Mouse (Mus musculus) induced T-regulatory cell, adult 2 months (primary cell): ENCODE data around the gene Rtn4rl2.

Experiments used
- DNase-seq: peaks from one replicate; pipeline ENCODE4 v3.0.0-alpha.2; 2012; ENCODE audit warnings: low read depth

Gene Rtn4rl2

DNA sequence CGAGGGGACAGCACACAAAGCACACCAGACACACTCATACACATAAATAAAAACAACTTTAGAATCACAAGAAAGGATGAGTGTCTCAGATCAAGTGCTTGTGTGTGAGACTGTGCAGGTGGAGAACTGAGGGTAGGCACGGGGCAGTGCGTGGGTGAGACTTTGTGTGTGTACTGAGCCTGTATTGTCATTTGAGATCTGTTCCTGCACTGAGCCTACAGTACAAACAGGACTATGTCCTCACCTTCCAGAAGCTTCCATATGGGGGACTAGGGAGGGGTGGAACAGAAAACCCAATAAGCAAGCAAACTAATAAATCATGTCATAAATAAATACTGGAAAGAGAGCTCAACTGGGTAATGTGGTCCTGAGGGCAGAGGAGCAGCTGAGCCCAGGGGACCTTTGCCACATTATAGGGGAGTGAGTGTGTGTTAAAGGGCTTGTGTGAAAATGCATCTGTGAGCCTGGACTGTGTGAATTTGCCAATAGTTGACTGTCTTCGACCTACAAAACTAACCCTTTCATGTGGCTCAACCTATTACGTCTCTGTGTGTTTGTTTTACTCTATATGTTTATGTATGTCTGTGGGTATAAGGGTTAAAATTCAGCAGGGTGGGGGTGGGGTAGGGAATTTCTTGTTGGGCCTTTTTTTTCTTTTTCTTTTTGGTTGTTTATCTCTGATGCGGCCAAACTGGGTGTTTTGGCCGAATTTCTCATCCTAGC is 35.9 kb downstream of the Rtn4rl2 start:
- no peak for DNase-seq

DNA sequence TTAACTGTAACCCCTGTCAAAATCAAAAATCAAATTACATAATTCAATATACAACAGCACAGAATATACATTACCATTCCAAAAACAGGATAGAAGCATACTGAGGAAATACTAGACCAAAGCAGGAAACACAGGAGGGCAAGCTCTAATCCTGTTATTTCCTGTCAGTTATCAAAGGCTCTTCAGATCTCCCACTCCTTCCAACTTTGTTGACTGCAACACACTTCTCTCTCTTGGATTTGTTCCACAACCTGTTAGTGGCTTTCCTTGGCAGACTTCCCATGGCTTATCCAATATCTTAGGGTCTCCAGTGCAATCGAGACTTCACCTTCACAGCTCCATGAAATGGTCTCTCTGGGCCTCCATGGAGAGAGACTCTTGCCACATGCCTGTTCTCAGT is 41.3 kb downstream of the Rtn4rl2 start:
- DNase-seq, result no peak

DNA sequence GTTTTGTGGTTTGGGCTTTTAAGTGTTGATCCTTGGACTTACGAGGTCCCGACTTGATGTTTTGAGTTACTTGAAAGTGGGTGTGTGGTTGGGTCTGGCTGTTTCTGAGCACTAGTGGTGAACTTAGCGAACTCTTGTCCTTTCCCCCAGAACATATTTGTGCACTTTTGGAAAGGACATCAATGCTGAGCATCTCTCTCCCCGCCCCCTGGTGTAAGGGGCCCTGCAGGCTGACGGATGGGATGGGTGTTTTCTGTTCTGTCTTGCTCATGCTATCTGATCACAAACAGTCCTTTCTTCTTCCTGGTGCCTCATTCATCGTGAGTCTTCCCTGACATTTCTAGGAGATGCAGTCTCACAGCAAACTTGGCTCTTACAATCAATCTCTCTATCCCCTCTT is 42.9 kb downstream of the Rtn4rl2 start:
- no peak for DNase-seq

DNA sequence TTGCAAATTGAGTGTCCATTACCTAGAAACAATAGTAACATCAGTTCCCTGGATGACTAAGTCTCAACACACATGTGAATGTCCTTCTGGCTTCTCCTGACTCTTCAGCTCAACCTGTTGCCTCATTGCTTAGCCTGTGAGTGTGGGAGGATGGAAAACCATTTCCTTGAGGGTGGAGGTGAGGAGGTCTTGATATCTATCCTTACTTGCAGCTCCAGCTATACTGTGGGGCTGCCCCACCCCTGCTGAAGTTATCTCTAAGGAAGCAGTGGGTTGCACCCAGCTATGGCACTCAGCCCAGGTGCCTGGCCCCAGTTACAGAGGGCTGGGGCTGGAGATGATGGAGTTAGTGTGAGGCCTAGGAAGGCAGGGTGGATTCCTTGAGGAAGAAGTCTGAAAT is 44.6 kb downstream of the Rtn4rl2 start:
- no peak for DNase-seq

DNA sequence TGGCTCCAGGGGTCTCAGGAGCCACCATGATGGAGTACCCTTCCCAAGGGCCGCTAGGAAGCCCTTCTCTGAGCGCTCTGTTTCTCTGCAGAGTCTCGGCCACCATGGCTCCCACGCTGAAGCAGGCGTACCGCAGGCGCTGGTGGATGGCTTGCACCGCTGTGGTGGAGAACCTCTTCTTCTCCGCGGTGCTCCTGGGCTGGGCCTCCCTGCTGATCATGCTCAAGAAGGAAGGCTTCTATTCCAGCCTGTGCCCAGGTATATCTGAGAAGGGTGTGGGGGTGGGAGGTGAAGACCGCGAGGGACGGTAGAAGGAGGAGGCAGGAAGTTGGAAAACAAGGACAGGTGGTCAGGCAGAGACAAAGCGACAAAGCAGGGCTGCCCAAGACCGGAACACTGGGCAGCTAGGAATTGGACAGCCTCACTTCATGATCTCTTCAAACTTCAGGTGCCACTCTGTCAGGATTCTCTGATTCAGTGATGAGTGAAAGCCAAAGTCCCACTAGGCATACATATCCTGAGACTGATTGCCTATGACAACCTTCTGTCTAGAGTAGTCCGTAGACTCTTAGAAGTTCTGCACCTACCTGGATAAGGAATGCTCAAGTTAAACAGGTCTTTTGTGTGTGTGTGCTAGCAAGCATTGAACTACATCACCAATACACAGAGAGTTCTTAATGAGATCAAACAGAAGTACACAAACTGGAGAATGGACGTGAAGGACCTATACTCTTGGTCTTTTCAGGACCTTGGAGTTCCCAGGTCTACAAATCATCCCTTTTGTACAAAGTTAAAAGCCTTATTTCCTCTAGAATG is 45.6 kb downstream of the Rtn4rl2 start:
- DNase-seq, result peak; percentile 18

DNA sequence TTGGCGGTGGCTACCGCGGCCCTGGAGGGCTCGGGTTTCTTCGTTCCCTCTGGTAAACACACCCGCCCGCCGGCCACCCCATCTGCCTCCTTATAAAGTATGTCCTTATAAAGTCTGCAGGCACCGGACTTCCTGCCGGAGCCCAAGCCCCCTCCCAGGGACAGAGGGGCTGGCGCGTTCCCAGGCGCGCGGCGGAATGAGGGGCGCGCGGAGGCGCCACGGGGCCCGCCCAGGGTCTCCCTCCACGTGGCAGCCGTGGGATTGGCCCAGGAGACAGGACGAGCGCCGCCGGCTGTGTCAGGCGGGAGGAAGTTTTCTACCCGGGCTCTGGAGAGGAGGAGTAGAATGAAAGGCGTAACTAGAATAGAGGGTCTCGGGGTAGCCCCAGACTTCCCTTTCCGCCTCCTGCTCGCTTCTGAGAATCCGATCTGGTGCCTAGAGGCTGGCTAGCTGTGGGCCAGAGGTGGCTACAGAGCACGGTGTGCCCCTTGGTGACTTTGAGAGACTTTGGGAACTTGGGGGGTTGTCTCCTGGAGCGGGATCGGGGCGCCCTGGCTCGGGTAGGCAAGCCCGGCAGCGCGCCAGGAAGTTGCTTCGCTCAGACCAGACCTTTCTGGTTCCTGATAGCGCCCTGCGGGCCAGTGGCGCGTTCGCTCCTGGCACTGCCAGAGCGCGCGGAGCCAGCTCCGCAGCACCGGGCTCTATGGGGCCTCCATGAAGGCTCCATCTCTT is 46.3 kb downstream of the Rtn4rl2 start:
- DNase-seq, result peak; percentile 53

DNA sequence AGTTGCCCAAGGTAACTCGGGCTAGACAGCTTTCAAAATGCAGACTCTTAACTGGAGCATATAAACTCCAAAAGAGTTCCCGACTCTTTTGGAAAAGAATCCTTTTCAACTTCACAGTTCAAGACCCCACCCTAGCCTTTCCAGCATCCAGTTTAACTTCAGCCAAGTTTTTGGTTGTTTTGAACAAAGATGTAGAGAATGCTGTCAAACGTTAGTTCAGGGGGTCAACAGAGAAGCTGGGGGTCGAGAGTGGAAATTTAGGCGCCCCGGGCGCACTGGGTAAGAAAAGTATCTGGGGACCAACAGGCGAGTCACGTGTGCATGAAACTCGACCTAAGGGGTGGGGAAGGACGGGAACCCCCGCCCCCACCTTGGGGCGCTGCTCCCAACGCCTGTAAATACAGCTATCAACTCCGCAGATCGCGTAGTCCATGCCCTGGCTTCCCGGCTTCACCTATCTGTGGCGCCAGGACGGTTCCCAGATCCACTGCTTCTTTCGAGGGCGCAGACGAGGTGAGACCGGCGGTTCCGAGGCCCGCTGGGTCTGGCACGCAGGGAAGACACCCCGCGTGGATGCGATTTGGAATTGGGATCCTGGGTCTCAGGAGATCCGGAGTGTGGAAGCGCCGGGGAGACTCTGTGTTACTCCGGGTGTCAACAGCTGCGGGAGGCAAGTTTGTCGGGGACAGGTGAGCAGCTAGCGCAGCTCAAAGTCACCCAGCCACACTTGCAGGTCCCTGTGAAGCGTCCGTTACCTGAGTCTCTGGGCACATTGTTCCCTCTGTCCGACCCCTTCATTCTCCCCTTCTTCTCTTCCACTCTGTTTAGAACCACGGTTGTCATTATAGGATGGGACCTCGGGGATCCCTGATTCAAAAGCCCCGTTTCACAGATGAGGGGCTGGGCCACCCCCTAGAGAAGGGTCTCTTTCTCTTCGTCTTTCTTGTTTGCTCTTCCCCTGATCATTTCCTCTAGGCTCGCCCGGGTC is 47.2 kb downstream of the Rtn4rl2 start:
- DNase-seq, result peak; percentile 24

DNA sequence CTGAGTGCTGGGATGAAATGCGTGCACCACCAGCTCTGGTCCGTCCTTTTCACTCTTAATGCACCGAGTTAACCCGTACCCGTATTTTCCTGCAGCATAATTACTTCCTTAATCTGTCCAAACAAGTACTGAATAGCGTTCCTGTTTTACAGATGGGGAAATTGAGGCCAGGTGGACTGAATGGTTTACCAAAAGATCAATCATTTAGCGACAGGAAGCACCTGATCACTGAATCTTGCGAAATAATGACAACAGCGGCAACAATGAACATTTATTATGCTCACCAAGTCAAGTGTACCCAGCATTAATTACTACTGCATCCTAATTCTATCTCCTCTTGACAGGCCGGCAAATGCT is 47.9 kb downstream of the Rtn4rl2 start, which contains the start of gene Slc43a1:
Gene Slc43a1 (plus strand): TSS at position 258 of the 357 bp plus-strand sequence.
- DNase-seq, result peak; percentile 11

DNA sequence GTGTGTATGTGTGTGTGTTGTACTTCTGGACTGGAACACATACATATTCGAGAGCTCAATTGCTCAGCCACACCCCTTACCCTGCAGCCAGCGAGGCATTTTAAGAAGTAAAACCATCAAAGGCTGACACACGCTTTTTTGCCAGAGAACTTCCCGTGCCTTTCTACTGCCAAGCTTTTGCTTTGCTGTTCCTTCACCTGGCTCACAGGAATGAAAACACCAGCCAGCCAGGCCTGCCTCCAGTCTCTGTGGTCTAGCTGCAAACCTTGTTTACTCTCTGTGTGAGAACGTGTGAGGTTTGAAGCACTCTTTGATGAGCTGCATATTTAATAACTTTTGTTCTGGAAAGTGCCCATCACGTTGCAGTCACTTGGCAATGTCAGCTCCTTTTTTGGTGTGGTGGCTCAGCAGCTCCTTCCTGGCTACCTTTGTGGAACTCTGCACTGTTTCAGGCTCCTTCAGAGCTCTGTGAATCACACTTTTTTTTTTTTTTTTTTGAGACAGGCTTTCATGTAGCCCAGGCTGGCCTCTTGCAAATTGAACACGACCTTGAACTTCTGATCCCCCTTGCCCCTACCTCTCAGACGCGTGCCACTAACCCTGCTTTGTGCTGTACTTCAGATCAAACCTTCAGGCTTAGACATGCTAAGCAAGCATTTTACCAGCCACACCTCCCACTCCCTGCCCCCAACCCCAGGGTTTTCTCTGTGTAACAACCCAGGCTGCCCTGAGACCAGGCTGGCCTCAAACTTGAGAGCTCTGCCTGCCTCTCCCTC is 48.5 kb downstream of the Rtn4rl2 start:
- DNase-seq, result peak; percentile 32

DNA sequence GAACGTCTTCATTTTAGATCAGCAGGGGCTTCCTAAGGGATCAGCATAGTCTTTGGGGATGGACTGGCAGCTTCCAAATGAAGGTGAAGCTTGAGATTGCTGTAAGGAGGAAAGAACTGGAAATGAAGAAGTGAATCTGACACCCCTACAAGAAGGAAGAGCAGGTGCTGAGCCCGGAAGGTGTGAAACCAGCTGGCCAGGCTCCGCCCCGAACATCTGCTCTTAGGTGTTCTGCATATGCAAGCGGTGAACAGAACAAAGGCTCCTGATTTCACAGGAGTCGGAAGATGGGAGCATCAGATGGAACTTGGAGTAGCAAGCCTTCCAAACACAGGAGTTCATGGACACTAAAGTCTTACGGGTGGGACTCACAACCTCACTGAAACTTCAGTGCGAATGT is 49.4 kb downstream of the Rtn4rl2 start:
- DNase-seq, result peak; percentile 18

DNA sequence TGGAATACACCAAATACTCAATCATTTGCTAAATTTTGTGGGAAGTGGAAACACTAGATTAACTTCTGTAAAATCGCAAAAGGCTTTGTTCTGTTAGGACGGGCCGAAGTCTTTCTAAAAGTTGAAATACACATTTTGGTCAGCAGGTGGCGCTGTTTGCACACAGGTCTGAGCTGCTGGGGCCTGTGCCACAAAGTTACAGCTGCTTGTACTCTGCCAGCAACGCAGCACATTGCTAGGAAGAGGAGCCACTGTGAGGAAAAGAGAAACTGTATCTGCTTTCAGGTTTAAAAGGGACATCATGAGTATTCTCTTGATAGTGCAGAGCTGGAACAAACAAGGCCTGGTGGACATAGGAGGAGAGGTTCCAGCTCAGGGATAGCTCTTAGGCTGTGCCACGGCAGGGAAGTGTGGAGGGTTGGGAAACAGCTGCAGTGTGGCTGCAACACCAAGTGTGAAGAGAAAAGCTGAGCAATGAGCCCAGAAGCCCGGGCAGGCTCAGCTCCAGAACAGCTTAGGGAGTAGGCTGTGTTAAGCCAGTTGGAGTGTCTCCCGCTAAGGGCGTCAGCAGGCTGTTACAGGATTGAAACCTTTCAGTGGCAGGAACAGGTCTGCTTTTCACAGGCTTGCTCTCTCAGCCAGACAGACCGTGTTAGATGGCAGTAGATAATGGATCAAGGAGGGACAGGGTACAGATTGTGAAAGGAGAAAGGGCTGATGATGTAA is 54.7 kb downstream of the Rtn4rl2 start:
- DNase-seq, result peak; percentile 89

DNA sequence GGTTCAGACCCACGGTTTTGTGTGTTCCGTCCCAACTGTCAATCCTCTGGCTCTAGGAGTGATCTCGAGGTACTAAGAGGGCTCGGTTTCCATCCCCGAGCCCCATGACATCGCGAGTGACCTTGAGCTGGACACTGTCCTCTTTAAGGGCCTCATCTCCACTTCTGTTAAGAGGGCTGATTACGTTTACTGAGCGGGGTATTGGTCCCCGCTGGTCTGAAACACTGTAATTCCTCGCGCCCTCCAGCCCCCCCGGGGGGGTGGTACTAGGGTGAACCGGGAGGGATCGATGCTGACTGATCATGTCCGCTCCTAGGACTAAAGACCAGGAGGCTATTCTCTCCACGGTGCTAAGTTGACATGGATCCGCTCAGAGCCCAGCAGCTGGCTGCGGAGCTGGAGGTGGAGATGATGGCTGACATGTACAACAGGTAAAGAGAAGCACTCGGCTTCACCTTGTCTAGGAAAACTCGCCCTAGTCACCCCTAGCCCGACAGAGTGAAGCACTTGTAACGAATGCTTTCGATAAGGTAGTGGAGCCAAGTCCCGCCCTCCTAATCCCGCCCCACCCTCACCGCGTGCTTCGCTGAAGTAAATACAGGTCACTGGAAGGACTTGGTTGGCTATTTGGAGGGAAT is 59.1 kb downstream of the Rtn4rl2 start:
- peak; percentile 53 for DNase-seq

DNA sequence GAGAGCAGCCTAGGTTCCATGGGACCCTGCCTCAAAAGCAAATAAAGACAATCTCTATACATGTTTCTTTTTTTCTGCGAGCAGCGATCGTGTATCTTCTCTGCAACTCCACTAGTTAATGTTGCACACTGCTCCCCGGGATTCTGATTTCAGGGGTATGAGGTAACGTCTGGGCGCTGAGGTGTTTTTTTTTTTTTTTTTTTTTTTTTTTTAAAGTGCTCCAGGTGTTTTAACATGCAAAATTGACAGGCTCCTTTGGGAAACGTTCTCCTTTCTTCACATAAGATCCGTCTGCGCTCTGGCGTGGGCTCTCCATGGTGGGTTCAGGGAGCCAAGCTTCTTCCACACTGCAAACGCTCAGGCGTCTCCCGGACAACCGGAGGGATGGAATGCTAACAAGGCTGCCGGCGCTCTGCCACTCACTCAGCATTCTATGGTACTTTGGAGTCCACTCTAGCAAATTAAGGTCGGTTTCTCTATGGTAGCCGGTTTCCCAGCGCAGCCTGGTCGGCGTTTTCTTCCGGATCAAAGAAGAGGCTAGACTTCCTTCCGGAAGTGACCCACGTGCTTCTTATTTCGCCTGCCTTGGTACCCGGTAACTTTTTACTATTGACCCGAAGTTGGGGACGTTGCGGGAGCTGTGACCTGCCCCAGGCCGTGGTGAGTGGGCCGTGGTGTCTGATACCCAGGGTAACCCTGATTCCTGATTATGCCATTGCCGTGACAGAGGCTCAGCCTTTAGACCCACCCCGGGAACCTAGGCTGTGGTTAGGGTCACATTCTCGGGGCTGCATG is 59.8 kb downstream of the Rtn4rl2 start, which contains the start of gene Timm10:
Gene Timm10 (plus strand): TSS at position 510 of the 795 bp plus-strand sequence.
- peak; percentile 89 for DNase-seq

DNA sequence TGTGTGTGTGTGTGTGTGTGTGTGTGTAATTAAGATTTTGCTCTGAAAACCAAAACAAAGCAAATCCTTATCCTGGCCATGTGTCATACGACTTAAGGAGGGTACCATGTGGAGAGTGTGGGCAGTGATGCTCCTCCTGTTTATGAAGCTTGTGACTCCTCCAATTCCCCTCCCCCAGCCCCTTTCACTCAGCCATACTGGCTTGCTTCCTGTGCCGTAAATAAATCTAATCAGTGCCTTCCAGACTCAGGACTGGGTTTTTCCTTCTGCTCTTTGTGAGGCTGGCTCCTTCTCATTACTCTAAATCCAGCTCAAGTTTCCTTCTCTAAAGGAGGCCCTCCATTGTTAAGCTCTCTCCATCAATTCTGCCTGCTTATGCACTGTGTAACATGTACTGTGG is 63.3 kb downstream of the Rtn4rl2 start:
- DNase-seq, result no peak

DNA sequence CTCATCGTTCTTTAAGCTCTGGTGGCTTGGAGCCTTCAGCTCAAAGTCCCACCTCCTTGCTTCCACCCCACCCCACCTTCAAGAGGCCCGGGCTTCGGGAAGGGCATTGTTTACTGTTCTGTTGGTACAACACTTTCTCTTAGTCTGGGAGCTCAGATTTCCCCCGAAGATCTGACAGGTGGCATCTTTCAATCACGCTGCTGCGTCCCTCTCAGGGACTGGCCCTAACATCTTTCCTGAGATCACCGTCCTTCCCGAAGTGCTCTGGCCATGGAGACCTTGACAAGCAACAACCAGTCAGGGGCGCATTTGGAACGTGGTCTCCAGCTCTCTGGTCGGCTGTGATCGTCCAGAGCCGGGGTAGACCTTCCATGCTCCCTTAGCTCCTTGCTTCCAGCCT is 64.0 kb downstream of the Rtn4rl2 start, which contains the start of gene Smtnl1:
Gene Smtnl1 (minus strand): TSS at position 101 of the 400 bp plus-strand sequence.
- no peak for DNase-seq
